Mouse (Mus musculus) CH12.LX (cell line): ENCODE measurements around the gene Jmy. TPM values are rescaled to one million over a fixed set of nuclear protein-coding genes. Genes with fewer than 3 reads are reported as not detected.

Experiments
- DNase-seq: peaks from one replicate; pipeline ENCODE4 v3.0.0-alpha.2; 2013; ENCODE audit errors: extremely low read depth
- H3K27ac ChIP-seq: 2 replicates; pipeline ENCODE4 v1.5.1; 2012; ENCODE audit warnings: low read depth, mild to moderate bottlenecking, control low read depth, moderate library complexity; ENCODE audit not compliant: insufficient read depth
- H3K27me3 ChIP-seq: replicated peaks from 2 replicates; pipeline ENCODE3; 2012; ENCODE audit warnings: inconsistent platforms
- H3K36me3 ChIP-seq, 2 experiments: replicated peaks in 1 of 2; 2 replicates each; pipeline versions ENCODE3 to v1.6.1; 2012; ENCODE audit warnings: inconsistent platforms in 1 of 2, low read length in 1 of 2, mild to moderate bottlenecking in 1 of 2, mixed read lengths in 1 of 2, moderate library complexity in 1 of 2; ENCODE audit not compliant: control insufficient read depth in 1 of 2, insufficient read depth in 1 of 2
- H3K4me1 ChIP-seq, 2 experiments: 2 replicates each; pipeline ENCODE4 v1.6.1; 2012; ENCODE audit warnings: inconsistent platforms in 1 of 2, moderate library complexity in 1 of 2; ENCODE audit not compliant: insufficient read depth in 2 of 2, control insufficient read depth in 1 of 2
- H3K4me2 ChIP-seq: 2 replicates; pipeline ENCODE4 v1.6.1; 2012; ENCODE audit warnings: low read depth, mild to moderate bottlenecking, control low read depth; ENCODE audit not compliant: poor library complexity, insufficient read depth, severe bottlenecking
- H3K4me3 ChIP-seq, 3 experiments: fragments of 150-350 bp in 1 of 3; sonication (generic) in 1 of 3; replicated peaks in 1 of 3; 2 replicates each; pipeline versions ENCODE3 to v1.5.1; 2011 to 2012; ENCODE audit warnings: low read depth in 2 of 3, low read length in 2 of 3, mild to moderate bottlenecking in 2 of 3, moderate library complexity in 2 of 3, control low read depth in 1 of 3, improper control_type of control experiment in 1 of 3, inconsistent platforms in 1 of 3, mixed read lengths in 1 of 3; ENCODE audit not compliant: poor library complexity in 1 of 3
- H3K79me2 ChIP-seq: replicated peaks from 2 replicates; pipeline ENCODE4 v1.6.1; 2012; ENCODE audit warnings: mild to moderate bottlenecking, moderate library complexity; ENCODE audit not compliant: control insufficient read depth, poor library complexity, insufficient read depth, severe bottlenecking; ENCODE audit errors: extremely low read depth
- H3K9ac ChIP-seq: 2 replicates; pipeline ENCODE4 v1.6.1; 2012; ENCODE audit warnings: low read depth, mild to moderate bottlenecking, control low read depth, moderate library complexity; ENCODE audit not compliant: insufficient read depth
- H3K9me3 ChIP-seq: replicated peaks from 2 replicates; pipeline ENCODE3; 2012; ENCODE audit warnings: low read length, inconsistent platforms, mixed read lengths
- CHD2 ChIP-seq: IDR thresholded peaks from 2 replicates; pipeline ENCODE4 v1.6.1; 2011; ENCODE audit warnings: low read length, improper control_type of control experiment
- CTCF ChIP-seq, 2 experiments: IDR thresholded peaks in 1 of 2; conservative IDR thresholded peaks in 1 of 2; 2 replicates each; pipeline ENCODE4 v1.5.1; 2011 to 2012; ENCODE audit warnings: low read depth in 2 of 2, low read length in 2 of 2, improper control_type of control experiment in 1 of 2, inconsistent platforms in 1 of 2, mild to moderate bottlenecking in 1 of 2, moderate library complexity in 1 of 2
- E2F4 ChIP-seq: IDR thresholded peaks from 2 replicates; pipeline ENCODE4 v1.6.1; 2011; ENCODE audit warnings: low read depth, low read length, improper control_type of control experiment; ENCODE audit not compliant: insufficient replicate concordance
- MXI1 ChIP-seq: IDR thresholded peaks from 2 replicates; pipeline ENCODE4 v1.6.1; 2011; ENCODE audit warnings: mild to moderate bottlenecking, low read depth, low read length, improper control_type of control experiment
- NELFE ChIP-seq: IDR thresholded peaks from 2 replicates; pipeline ENCODE4 v1.6.1; 2011; ENCODE audit warnings: low read depth, low read length, improper control_type of control experiment
- POLR2A ChIP-seq: IDR thresholded peaks from 2 replicates; pipeline ENCODE4 v1.6.1; 2011; ENCODE audit warnings: low read depth, mild to moderate bottlenecking, improper control_type of control experiment, low read length
- POLR2AphosphoS2 ChIP-seq: IDR thresholded peaks from 2 replicates; pipeline ENCODE4 v1.6.1; 2011; ENCODE audit warnings: low read depth, low read length, improper control_type of control experiment
- SIN3A ChIP-seq: IDR thresholded peaks from 2 replicates; pipeline ENCODE4 v1.6.1; 2012; ENCODE audit warnings: low read length, improper control_type of control experiment, inconsistent platforms
- TCF12 ChIP-seq: IDR thresholded peaks from 2 replicates; pipeline ENCODE4 v1.6.1; 2014; ENCODE audit warnings: low read depth, mild to moderate bottlenecking, inconsistent platforms, low read length, improper control_type of control experiment
- ZKSCAN1 ChIP-seq: IDR thresholded peaks from 2 replicates; pipeline ENCODE4 v1.6.1; 2012; ENCODE audit warnings: low read depth, inconsistent platforms, low read length, improper control_type of control experiment, borderline replicate concordance
- ZMIZ1 ChIP-seq: IDR thresholded peaks from 2 replicates; pipeline ENCODE4 v1.6.1; 2012; ENCODE audit warnings: low read depth, mild to moderate bottlenecking, inconsistent platforms, low read length, improper control_type of control experiment
- dilution Hi-C: fragments of 300-500 bp; cut with MboI; formaldehyde crosslinking; loops from 2 replicates; pipeline ENCODE4 v1.14.3; 2020; ENCODE audit warnings: low sequenced_read_pairs; ENCODE audit not compliant: extremely low pct_unique_long_range_greater_than_20kb, extremely low pct_ligation_motif_present
- in situ Hi-C: fragments of 300-500 bp; cut with MboI; formaldehyde crosslinking; loops from 3 replicates; pipeline ENCODE4 v1.14.3; 2019; ENCODE audit warnings: low sequenced_read_pairs, low pct_ligation_motif_present, low pct_unique_long_range_greater_than_20kb, mixed read lengths
- polyA plus RNA-seq: library from polyadenylated mRNA; unstranded; fragments of >175 nt; gene quantifications from 2 replicates; pipeline ENCODE4 v1.2.1, GENCODE M21; 2012; ENCODE audit warnings: low read depth; ENCODE audit not compliant: insufficient read length
- total RNA-seq, 2 experiments: library from RNA; depleted of rRNA; stranded (reverse); fragments of 300-350 nt in 1 of 2; fragments of >200 nt in 1 of 2; gene quantifications; 2 replicates each; pipeline ENCODE4 v1.2.3; 2012 to 2014

The Jmy gene
- total and polyA plus RNA-seq, 3 experiments = 2.4 to 3.3 (median 3.3) TPM

- in situ Hi-C loops = no loop called here
- no peak overlapping the region for H3K4me3 ChIP-seq
Measured at GRCm38 (mm10) chr13:93501724-93502123, 2.1 kb upstream of the Jmy start.

GRCm38 (mm10) chr13:93499973-93500633 is 495 bp upstream of the Jmy start:
- TF ChIP-seq NELFE = peak; percentile 17; the same call in 1 of the 2 replicates
- TF ChIP-seq TCF12 = no peak
- no peak for TF ChIP-seq POLR2AphosphoS2
- TF ChIP-seq CHD2 = peak; percentile 48; the same call in 1 of the 2 replicates
- TF ChIP-seq ZKSCAN1 = no peak
- no peak; the same call in 1 of the 2 replicates for TF ChIP-seq SIN3A
- no peak for TF ChIP-seq MXI1
- TF ChIP-seq CTCF (conservative IDR thresholded peaks at IDR 0.05 in 1 of 2, IDR thresholded peaks at IDR 0.05 in 1 of 2; ENCODE audit: low read depth in 2 of 2, low read length in 2 of 2) = no peak
- 0 out of 2 replicates have a peak, but pooled peaks have one; percentile 55 for TF ChIP-seq ZMIZ1
- no peak for DNase-seq
- Histone ChIP-seq H3K36me3 (peaks cover 0 to 4% of the 10 kb centered on the region in 2 experiments), H3K79me2 (peaks cover 4% of the 10 kb centered on the region), H3K4me3 (peak overlapping the region; percentile 62 to 91 (median 84)), H3K27me3 (peaks cover 3% of the 10 kb centered on the region), H3K9me3 (no peaks in the 10 kb centered on the region), H3K9ac (peak overlapping the region; percentile 58), H3K27ac (no peak overlapping the region), H3K4me2 (peak overlapping the region; percentile 71), H3K4me1 (peaks cover 0 to 23% of the 10 kb centered on the region in 2 experiments; a peak in 2 of 4 replicates)
- dilution Hi-C loops (no loop called here), in situ Hi-C loops (no loop called here)

More at GRCm38 (mm10) chr13:93501724-93502123, 2.1 kb upstream of the Jmy start:
- Histone ChIP-seq H3K36me3 (no peaks in the 10 kb centered on the region), H3K27ac (no peak overlapping the region), H3K4me1 (peaks cover 0 to 20% of the 10 kb centered on the region in 2 experiments; a peak in 2 of 4 replicates), H3K9me3 (no peaks in the 10 kb centered on the region), H3K9ac (no peak overlapping the region), H3K4me2 (no peak overlapping the region; the same call in 1 of the 2 replicates), H3K79me2 (peaks cover 4% of the 10 kb centered on the region), H3K27me3 (peaks cover 3% of the 10 kb centered on the region)
- no peak for DNase-seq
- dilution Hi-C loops = no loop called here
- no peak for TF ChIP-seq POLR2A

GRCm38 (mm10) chr13:93498211-93499166 is 1.1 kb downstream of the Jmy start:
- H3K9me3 ChIP-seq = no peaks in the 10 kb centered on the region
- TF ChIP-seq E2F4 (no peak), MXI1 (peak; percentile 65; the same call in 1 of the 2 replicates), SIN3A (0 out of 2 replicates have a peak, but pooled peaks have one; percentile 22)
- TF ChIP-seq, all 38 proteins: peak for 2
- peak overlapping the region; percentile 67 for H3K4me2 ChIP-seq
- peak overlapping the region; percentile 62 for H3K9ac ChIP-seq
- DNase-seq = no peak
- in situ Hi-C loops = no loop called here
- H3K4me1 ChIP-seq = peaks cover 0 to 27% of the 10 kb centered on the region in 2 experiments; a peak in 2 of 4 replicates
- peaks cover 1 to 11% of the 10 kb centered on the region in 2 experiments for H3K36me3 ChIP-seq
- H3K79me2 ChIP-seq = peaks cover 4% of the 10 kb centered on the region
- no peak overlapping the region; the same call in 1 of the 2 replicates for H3K27ac ChIP-seq
- peak overlapping the region; percentile 80 to 91 (median 84) for H3K4me3 ChIP-seq
- H3K27me3 ChIP-seq = peaks cover 3% of the 10 kb centered on the region
- dilution Hi-C loops = no loop called here
